Mouse (Mus musculus) heart, postnatal 0 days (tissue): ENCODE results near the gene Zfp697.

ENCODE experiments used
- CTCF ChIP-seq: IDR thresholded peaks from 2 replicates; pipeline ENCODE4 v1.5.1; 2016; ENCODE audit warnings: antibody characterized with exemption, control low read depth, low read depth
- EP300 ChIP-seq: IDR thresholded peaks from 2 replicates; pipeline ENCODE4 v1.6.1; 2016; ENCODE audit warnings: antibody characterized with exemption, low read depth

GRCm38 (mm10) chr3:98366086-98366485 is 16.2 kb upstream of the Zfp697 start:
- TF ChIP-seq EP300 (no peak), CTCF (no peak)
